Mouse (Mus musculus) cerebral cortex, adult 2 months (tissue): Measurements from ENCODE around the gene Slc37a3.

Experiments
- WGBS: fragments of 180-500 bp; shearing (Covaris S2); methylation state at CpG from one replicate; pipeline ENCODE4 v1.1.7; 2018; 5-methylcytosine and 5-hydroxymethylcytosine counted together

The Slc37a3 gene

DNA sequence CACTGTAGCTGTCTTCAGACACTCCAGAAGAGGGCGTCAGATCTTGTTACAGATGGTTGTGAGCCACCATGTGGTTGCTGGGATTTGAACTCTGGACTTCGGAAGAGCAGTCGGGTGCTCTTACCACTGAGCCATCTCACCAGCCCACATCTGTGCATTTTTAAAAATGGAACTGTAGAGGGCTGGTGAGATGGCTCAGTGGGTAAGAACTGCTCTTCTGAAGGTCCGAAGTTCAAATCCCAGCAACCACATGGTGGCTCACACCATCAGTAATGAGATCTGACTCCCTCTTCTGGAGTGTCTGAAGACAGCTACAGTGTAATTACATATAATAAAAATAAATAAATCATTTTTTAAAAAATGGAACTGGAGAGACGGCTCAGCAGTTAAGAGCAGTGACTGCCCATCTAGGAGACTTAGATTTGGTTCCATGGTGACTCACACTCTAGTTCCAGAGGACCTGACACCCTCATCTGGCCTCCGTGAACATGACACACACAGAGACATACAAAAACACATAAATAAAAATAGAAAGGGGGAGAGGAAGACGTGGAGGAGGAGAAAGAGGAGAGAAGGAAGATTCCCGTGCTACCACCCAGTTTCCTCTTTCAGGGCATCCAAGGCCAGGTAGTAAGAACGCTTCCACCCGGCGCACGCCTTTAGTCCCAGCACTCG lies 823 bp upstream of the Slc37a3 start:
- WGBS, result 64% methylated on average over 13 of the region's 13 CpGs

GRCm38 (mm10) chr6:39376775-39377174 lies 700 bp downstream of the Slc37a3 start:
- WGBS, result 10% methylated on average over 9 of the region's 9 CpGs

DNA sequence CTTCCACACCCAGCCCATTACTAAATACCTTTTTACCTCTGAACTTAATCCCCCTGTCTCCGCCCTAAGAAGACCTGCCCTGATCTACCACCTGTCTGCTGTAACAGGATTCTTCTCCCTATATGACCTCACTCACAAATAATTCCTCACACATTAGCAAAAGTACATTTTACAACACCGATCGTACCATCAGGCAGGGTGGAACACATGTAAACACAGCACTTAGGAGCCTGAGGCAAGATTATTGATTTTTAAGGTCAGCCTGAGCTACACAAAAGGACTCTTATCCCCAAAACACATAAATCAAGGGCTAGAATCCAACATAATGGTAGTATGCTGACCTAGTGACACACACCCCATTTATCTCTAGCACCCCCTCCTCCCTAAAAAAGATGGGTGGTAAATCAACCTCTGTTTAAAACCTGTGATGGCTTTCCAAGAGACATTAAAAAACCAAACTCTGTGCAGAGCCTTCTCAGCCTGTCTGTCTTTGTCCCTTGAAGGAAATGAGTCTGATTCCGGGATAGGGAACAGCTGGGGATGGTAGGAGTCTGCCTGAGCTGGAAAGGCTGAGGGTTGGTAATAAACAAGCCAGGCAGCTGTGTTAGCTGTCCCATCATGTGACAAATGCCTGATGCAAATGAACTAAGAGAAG lies 4.0 kb downstream of the Slc37a3 start:
- 83% methylated on average over 4 of the region's 4 CpGs for WGBS

- 53% methylated on average over 7 of the region's 7 CpGs for WGBS
These were observed 4.7 kb downstream of the Slc37a3 start for GRCm38 (mm10) chr6:39372727-39373126.

- 58% methylated on average over 3 of the region's 3 CpGs for WGBS
These were observed 7.8 kb downstream of the Slc37a3 start for GRCm38 (mm10) chr6:39369631-39370030.

- 89% methylated on average over 2 of the region's 2 CpGs for WGBS
These were observed 14.8 kb downstream of the Slc37a3 start for GRCm38 (mm10) chr6:39362684-39363083.

- WGBS, result 94% methylated on average over 9 of the region's 9 CpGs
These were observed 18.3 kb downstream of the Slc37a3 start for GRCm38 (mm10) chr6:39359207-39359606.

- 77% methylated on average over 6 of the region's 6 CpGs for WGBS
These were observed 28.5 kb downstream of the Slc37a3 start for GRCm38 (mm10) chr6:39348946-39349345.

- 60% methylated on average over 4 of the region's 4 CpGs for WGBS
These were observed 29.3 kb downstream of the Slc37a3 start for GRCm38 (mm10) chr6:39347880-39348814.

GRCm38 (mm10) chr6:39346991-39347501 lies 30.4 kb downstream of the Slc37a3 start:
- WGBS, result 58% methylated on average over 15 of the region's 15 CpGs

GRCm38 (mm10) chr6:39345430-39345829 lies 32.0 kb downstream of the Slc37a3 start:
- 80% methylated on average over 7 of the region's 7 CpGs for WGBS

DNA sequence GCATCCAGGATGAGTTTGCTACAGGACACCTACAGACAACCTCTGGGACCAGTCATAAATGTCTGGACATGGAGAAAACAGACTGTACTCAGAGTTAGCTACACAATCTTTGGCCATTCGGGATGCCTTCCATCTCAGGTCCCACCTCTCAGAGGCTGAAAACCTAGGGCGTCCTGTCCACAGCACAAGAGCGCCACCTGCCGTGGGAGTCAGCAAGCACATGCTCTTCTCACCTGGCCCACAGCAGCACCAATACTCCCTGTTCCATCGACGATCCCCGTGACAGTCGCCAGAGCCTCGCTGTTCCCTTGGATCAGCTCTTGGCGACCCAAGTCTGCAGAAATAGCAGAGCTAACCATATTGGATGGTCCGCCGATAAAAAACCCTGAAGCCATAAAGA lies 33.5 kb downstream of the Slc37a3 start:
- WGBS, result 21% methylated on average over 12 of the region's 12 CpGs

GRCm38 (mm10) chr6:39341798-39342197 lies 35.7 kb downstream of the Slc37a3 start:
- WGBS, result 91% methylated on average over 2 of the region's 2 CpGs

GRCm38 (mm10) chr6:39338359-39338758 lies 39.1 kb downstream of the Slc37a3 start:
- WGBS, result 76% methylated on average over 8 of the region's 8 CpGs

- WGBS, result 97% methylated on average over 3 of the region's 3 CpGs
These were observed 42.6 kb downstream of the Slc37a3 start for GRCm38 (mm10) chr6:39334873-39335272.

GRCm38 (mm10) chr6:39334224-39334623 lies 43.3 kb downstream of the Slc37a3 start:
- WGBS, result 89% methylated on average over 7 of the region's 7 CpGs

- 93% methylated on average over 7 of the region's 7 CpGs for WGBS
These were observed 45.3 kb downstream of the Slc37a3 start for GRCm38 (mm10) chr6:39331998-39332700.

- 84% methylated on average over 7 of the region's 7 CpGs for WGBS
These were observed 46.5 kb downstream of the Slc37a3 start for GRCm38 (mm10) chr6:39330981-39331380.

DNA sequence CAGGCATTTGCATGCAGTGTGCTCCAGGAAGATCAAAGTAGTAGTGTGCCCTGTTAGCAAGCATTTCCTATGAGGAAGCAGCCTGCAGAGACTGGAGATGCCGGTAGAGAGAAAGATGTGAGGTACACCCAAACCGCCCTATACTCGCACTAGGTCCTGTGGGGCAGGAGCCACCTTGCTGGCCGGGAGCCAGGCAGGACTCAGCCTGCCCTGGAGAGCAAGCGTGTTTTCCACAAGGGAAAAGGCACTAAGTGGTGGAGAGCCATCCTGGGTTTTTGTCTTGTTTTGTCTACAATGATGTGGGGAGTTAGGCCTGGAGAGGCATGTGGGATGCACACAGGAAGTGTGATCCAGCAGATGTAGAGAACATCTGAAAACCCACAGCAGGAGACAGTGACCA lies 57.2 kb downstream of the Slc37a3 start:
- 81% methylated on average over 5 of the region's 5 CpGs for WGBS

GRCm38 (mm10) chr6:39319061-39319761 lies 58.3 kb downstream of the Slc37a3 start:
- 15% methylated on average over 15 of the region's 19 CpGs for WGBS

DNA sequence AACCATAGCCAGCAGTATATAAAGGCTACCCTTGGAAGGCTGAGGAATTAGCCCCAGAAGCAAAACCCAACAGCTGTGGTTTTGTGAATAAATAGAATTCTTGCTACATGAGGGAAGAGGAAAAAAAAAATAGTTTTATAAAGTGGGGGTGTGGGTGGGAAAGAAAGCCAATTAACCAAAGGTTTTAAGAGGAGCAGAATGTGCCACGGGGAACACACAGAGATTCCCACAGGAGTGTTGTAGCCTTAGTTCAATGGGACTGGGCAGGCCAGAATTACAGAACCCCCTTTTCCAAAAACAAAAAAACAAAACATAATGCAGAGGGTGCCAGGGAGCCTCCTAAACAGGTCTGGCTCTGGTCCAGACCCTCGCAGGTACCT lies 58.9 kb downstream of the Slc37a3 start:
- 24% methylated on average over 2 of the region's 2 CpGs for WGBS
